ENCODE assay signal across 7 mouse cellular contexts in genomic region chr11:47211531-47211930, GRCm38 (mm10).
"Had no signal": no experiment of that assay in that cellular context is flagged by ENCODE, and none has a peak within 500 bp of the region (broad histone marks: within the 10 kb centered on the region; RNA-seq: fewer than 3 reads in every experiment).

No protein-coding gene starts in this region.

- DNase-seq: liver, postnatal 0 days; lung, adult 2 months; lung, postnatal 14 days; lung, postnatal 36 days; thymus, adult 2 months; thymus, postnatal 25 days; thymus, postnatal 4 days had no signal
